Mouse (Mus musculus): ENCODE measurements around the gene Get4. TPM values are rescaled to one million over a fixed set of nuclear protein-coding genes. Genes with fewer than 3 reads are reported as not detected.
A peak's percentile ranks its signal among the peaks of the same experiment; 100 is the strongest.

Get4 gene
- total RNA-seq, 2 experiments from 2014 or later = 44.8 to 48.9 TPM

- TF ChIP-seq CTCF (IDR thresholded peaks at IDR 0.05) = no peak
- intact Hi-C loops (cut with DNase I) = no loop called here
- Histone ChIP-seq H3K27ac (peak overlapping the region; percentile 40; the same call in 1 of the 2 replicates), H3K4me3 (no peak overlapping the region)
- DNase-seq (ENCODE audit: extremely low spot score in 1 of 2, low spot score in 2 of 2) = no peak
These were observed 35.4 kb upstream of the Get4 start for GRCm38 (mm10) chr5:139216774-139217173.

- no peak overlapping the region for H3K4me3 ChIP-seq
- intact Hi-C loops (cut with DNase I) = no loop called here
- TF ChIP-seq CTCF (IDR thresholded peaks at IDR 0.05) = no peak
- no peak for DNase-seq (ENCODE audit: extremely low spot score in 1 of 2, low spot score in 2 of 2)
- peak overlapping the region; percentile 38; the same call in 1 of the 2 replicates for H3K27ac ChIP-seq
These were observed 32.1 kb upstream of the Get4 start for GRCm38 (mm10) chr5:139220006-139220515.

GRCm38 (mm10) chr5:139220610-139221009 lies 31.5 kb upstream of the Get4 start:
- peak overlapping the region; percentile 38; the same call in 1 of the 2 replicates for H3K27ac ChIP-seq
- no peak for TF ChIP-seq CTCF (IDR thresholded peaks at IDR 0.05)
- intact Hi-C loops (cut with DNase I) = no loop called here

GRCm38 (mm10) chr5:139223331-139223730 lies 28.8 kb upstream of the Get4 start:
- no peak overlapping the region for H3K4me3 ChIP-seq
- H3K27ac ChIP-seq = no peak overlapping the region
- no peak for TF ChIP-seq CTCF (IDR thresholded peaks at IDR 0.05)
- intact Hi-C loops (cut with DNase I) = no loop called here
- DNase-seq (ENCODE audit: extremely low spot score in 1 of 2, low spot score in 2 of 2) = no peak

More at GRCm38 (mm10) chr5:139220610-139221009, 31.5 kb upstream of the Get4 start:
- no peak for DNase-seq (ENCODE audit: extremely low spot score in 1 of 2, low spot score in 2 of 2)
- no peak overlapping the region for H3K4me3 ChIP-seq

- intact Hi-C loops (cut with DNase I) = no loop called here
- H3K4me3 ChIP-seq = no peak overlapping the region
These were observed 24.9 kb upstream of the Get4 start for GRCm38 (mm10) chr5:139227236-139227635.

GRCm38 (mm10) chr5:139227645-139228044 lies 24.5 kb upstream of the Get4 start:
- DNase-seq (ENCODE audit: extremely low spot score in 1 of 2, low spot score in 2 of 2) = no peak
- Histone ChIP-seq H3K4me3 (no peak overlapping the region), H3K27ac (no peak overlapping the region)
- intact Hi-C loops (cut with DNase I) = no loop called here
- no peak for TF ChIP-seq CTCF (IDR thresholded peaks at IDR 0.05)

More at GRCm38 (mm10) chr5:139227236-139227635, 24.9 kb upstream of the Get4 start:
- H3K27ac ChIP-seq = no peak overlapping the region
- no peak for TF ChIP-seq CTCF (IDR thresholded peaks at IDR 0.05)
- no peak for DNase-seq (ENCODE audit: extremely low spot score in 1 of 2, low spot score in 2 of 2)

GRCm38 (mm10) chr5:139228318-139228717 lies 23.8 kb upstream of the Get4 start:
- Histone ChIP-seq H3K27ac (no peak overlapping the region), H3K4me3 (no peak overlapping the region)
- intact Hi-C loops (cut with DNase I) = no loop called here
- no peak for DNase-seq (ENCODE audit: extremely low spot score in 1 of 2, low spot score in 2 of 2)
- no peak for TF ChIP-seq CTCF (IDR thresholded peaks at IDR 0.05)

GRCm38 (mm10) chr5:139229716-139230115 lies 22.4 kb upstream of the Get4 start:
- Histone ChIP-seq H3K4me3 (no peak overlapping the region), H3K27ac (no peak overlapping the region; the same call in 1 of the 2 replicates)
- no peak for DNase-seq (ENCODE audit: extremely low spot score in 1 of 2, low spot score in 2 of 2)
- intact Hi-C loops (cut with DNase I) = no loop called here
- no peak for TF ChIP-seq CTCF (IDR thresholded peaks at IDR 0.05)

GRCm38 (mm10) chr5:139232083-139232482 lies 20.0 kb upstream of the Get4 start:
- Histone ChIP-seq H3K4me3 (no peak overlapping the region), H3K27ac (no peak overlapping the region)
- TF ChIP-seq CTCF (IDR thresholded peaks at IDR 0.05) = no peak
- intact Hi-C loops (cut with DNase I) = no loop called here
- no peak for DNase-seq (ENCODE audit: extremely low spot score in 1 of 2, low spot score in 2 of 2)

GRCm38 (mm10) chr5:139234423-139234822 lies 17.7 kb upstream of the Get4 start:
- no peak for TF ChIP-seq CTCF (IDR thresholded peaks at IDR 0.05)
- DNase-seq (ENCODE audit: extremely low spot score in 1 of 2, low spot score in 2 of 2) = no peak
- H3K27ac ChIP-seq = no peak overlapping the region
- H3K4me3 ChIP-seq = no peak overlapping the region
- intact Hi-C loops (cut with DNase I) = no loop called here

GRCm38 (mm10) chr5:139237436-139237835 lies 14.7 kb upstream of the Get4 start:
- Histone ChIP-seq H3K4me3 (no peak overlapping the region), H3K27ac (no peak overlapping the region)
- TF ChIP-seq CTCF (IDR thresholded peaks at IDR 0.05) = no peak
- intact Hi-C loops (cut with DNase I) = no loop called here
- DNase-seq (ENCODE audit: extremely low spot score in 1 of 2, low spot score in 2 of 2) = no peak

- Histone ChIP-seq H3K27ac (no peak overlapping the region; the same call in 1 of the 2 replicates), H3K4me3 (no peak overlapping the region)
- TF ChIP-seq CTCF (IDR thresholded peaks at IDR 0.05) = no peak
- intact Hi-C loops (cut with DNase I) = no loop called here
- no peak for DNase-seq (ENCODE audit: extremely low spot score in 1 of 2, low spot score in 2 of 2)
These were observed 10.9 kb upstream of the Get4 start for GRCm38 (mm10) chr5:139241022-139241761.

- H3K4me3 ChIP-seq = no peak overlapping the region
- TF ChIP-seq CTCF (IDR thresholded peaks at IDR 0.05) = no peak
- intact Hi-C loops (cut with DNase I) = no loop called here
These were observed 8.7 kb upstream of the Get4 start for GRCm38 (mm10) chr5:139243384-139243783.

More at GRCm38 (mm10) chr5:139243384-139243783, 8.7 kb upstream of the Get4 start:
- no peak for DNase-seq (ENCODE audit: extremely low spot score in 1 of 2, low spot score in 2 of 2)
- no peak overlapping the region for H3K27ac ChIP-seq

Measured in left cerebral cortex, adult 2 months (tissue).